In genomic region chr12:73478641-73479040, GRCm38 (mm10) we compare ENCODE assay signal across 26 mouse cellular contexts.
DNase-seq lines count a peak whose midpoint lies in the region; ATAC-seq and TF ChIP-seq lines count a peak whose summit lies in the region.
"Had no signal": no experiment of that assay in that cellular context is flagged by ENCODE, and none has a peak within 500 bp of the region (broad histone marks: within the 10 kb centered on the region; RNA-seq: fewer than 3 reads in every experiment).

No protein-coding gene starts in this region.

- 59% methylated on average over 4 of the region's 4 CpGs for WGBS in liver, adult 2 months

- TF ChIP-seq POLR2A in liver, adult 2 months (IDR thresholded peaks at IDR 0.05; ENCODE audit: extremely low read depth, insufficient read depth, low read length), result no peak

- H3K4me3 ChIP-seq in liver, adult 2 months (ENCODE audit: insufficient read depth, low read depth, low read length), result no peak overlapping the region
- H3K4me3 ChIP-seq: embryonic facial prominence, embryonic 12.5 days; embryonic facial prominence, embryonic 15.5 days; gastrocnemius, adult 2 months; heart, embryonic 15.5 days; hindbrain, embryonic 10.5 days; hindbrain, embryonic 13.5 days; intestine, embryonic 15.5 days had no signal

- peak; percentile 38 for DNase-seq in adrenal gland, postnatal 10 days
- DNase-seq in adrenal gland, postnatal 4 days (ENCODE audit: low spot score in 2 of 2), result no peak
- peak; percentile 79 for DNase-seq in liver, adult 2 months (ENCODE audit: extremely low read depth, low read depth, low spot score)
- DNase-seq in liver (no peak), adipocyte (ENCODE audit: low spot score) (peak; percentile 96)
- DNase-seq in gastrocnemius, postnatal 14 days, result no peak
- no peak for DNase-seq in spleen, adult 12 weeks (ENCODE audit: low spot score)
- DNase-seq: cerebellum, adult 18-20 months; cerebellum, adult 9-10 months; cerebellum, postnatal 14 days; forebrain, postnatal 0 days; gastrocnemius, adult 2 months; gastrocnemius, postnatal 25 days; heart, postnatal 10 days; heart, postnatal 36 days; kidney, adult 11 months had no signal

- H3K9ac ChIP-seq in liver, adult 2 months (ENCODE audit: low read depth, low read length), result no peak overlapping the region
- H3K9ac ChIP-seq: embryonic facial prominence, embryonic 12.5 days; embryonic facial prominence, embryonic 15.5 days; forebrain, postnatal 0 days; heart, embryonic 15.5 days; hindbrain, embryonic 13.5 days; intestine, embryonic 15.5 days had no signal

- intact Hi-C loops in gastrocnemius, postnatal 14 days (cut with DNase I; ENCODE audit: low total_unique reads), result no loop called here

- no peaks in the 10 kb centered on the region; the same call in 1 of the 2 replicates for H3K27me3 ChIP-seq in liver, adult 2 months (ENCODE audit: control insufficient read depth, insufficient read depth, low read length)
- H3K27me3 ChIP-seq: heart, embryonic 15.5 days; hindbrain, embryonic 13.5 days; intestine, embryonic 15.5 days had no signal

- H3K4me1 ChIP-seq in liver, adult 2 months (ENCODE audit: control insufficient read depth, insufficient read depth, low read length), result peaks cover 9% of the 10 kb centered on the region

- ATAC-seq in granulocyte monocyte progenitor cell, adult 5-6 weeks (replicated peaks; ENCODE audit: poor library complexity, severe bottlenecking), result peak; percentile 65
- ATAC-seq: CD4-positive, CD25-positive, alpha-beta regulatory T cell, adult 4 months; forebrain, embryonic 14.5 days; forebrain, postnatal 0 days; hindbrain, embryonic 16.5 days; intestine, embryonic 15.5 days had no signal

- no peak overlapping the region for H3K27ac ChIP-seq in liver, adult 2 months (replicated peaks; ENCODE audit: insufficient read depth, low read depth, low read length)
- H3K27ac ChIP-seq: embryonic facial prominence, embryonic 12.5 days; embryonic facial prominence, embryonic 15.5 days; heart, embryonic 15.5 days; hindbrain, embryonic 10.5 days; hindbrain, embryonic 13.5 days; intestine, embryonic 15.5 days had no signal

- no peak for TF ChIP-seq CTCF in liver, adult 2 months (IDR thresholded peaks at IDR 0.05; ENCODE audit: low read depth, low read length)

- H3K36me3 ChIP-seq in liver, adult 2 months (ENCODE audit: control insufficient read depth, insufficient read depth, low read length), result no peaks in the 10 kb centered on the region
- H3K36me3 ChIP-seq: embryonic facial prominence, embryonic 12.5 days; embryonic facial prominence, embryonic 15.5 days; heart, embryonic 15.5 days; hindbrain, embryonic 10.5 days; hindbrain, embryonic 13.5 days; intestine, embryonic 15.5 days had no signal

- no peaks in the 10 kb centered on the region for H3K79me2 ChIP-seq in liver, adult 2 months (ENCODE audit: control insufficient read depth, insufficient read depth, low read length)

Comparison
In these comparisons a context has a peak if more than half of its experiments do, and no peak if none do; other contexts are left out.
1. DNase-seq: peak in adrenal gland, postnatal 10 days (single experiment), liver, adult 2 months (single experiment) and adipocyte (single experiment); none in adrenal gland, postnatal 4 days (0 of 2), liver (single experiment), gastrocnemius, postnatal 14 days (single experiment) and spleen, adult 12 weeks (single experiment).